Mouse (Mus musculus) G1E (cell line): ENCODE measurements around the gene Sh3bgrl2. TPM values are rescaled to one million over a fixed set of nuclear protein-coding genes. Genes with fewer than 3 reads are reported as not detected.

Experiments used
- ATAC-seq: 2 replicates; pipeline ENCODE4 v1.8.0; 2016; ENCODE audit warnings: mild to moderate bottlenecking; ENCODE audit not compliant: insufficient number of reproducible peaks, poor library complexity, low FRiP score, severe bottlenecking; ENCODE audit errors: extremely low read depth
- DNase-seq: peaks from one replicate; pipeline ENCODE4 v3.0.0; 2012; ENCODE audit warnings: low spot score
- H3K27me3 ChIP-seq: 2 replicates; pipeline ENCODE4 v1.6.1; 2012; ENCODE audit warnings: mild to moderate bottlenecking, low read length, inconsistent platforms; ENCODE audit not compliant: insufficient read depth
- H3K36me3 ChIP-seq: replicated peaks from 2 replicates; pipeline ENCODE3; 2012; ENCODE audit warnings: mild to moderate bottlenecking, inconsistent platforms
- H3K4me1 ChIP-seq: 2 replicates; pipeline ENCODE4 v1.6.1; 2012; ENCODE audit warnings: low read depth, low read length, inconsistent platforms, mixed read lengths; ENCODE audit not compliant: insufficient read depth
- H3K4me3 ChIP-seq: 2 replicates; pipeline ENCODE4 v1.5.1; 2012; ENCODE audit warnings: low read depth, mild to moderate bottlenecking, inconsistent platforms, low read length, moderate library complexity, mixed read lengths
- H3K9me3 ChIP-seq: replicated peaks from 2 replicates; pipeline ENCODE4 v1.6.1; 2012; ENCODE audit warnings: inconsistent platforms
- CTCF ChIP-seq: IDR thresholded peaks from 2 replicates; pipeline ENCODE4 v1.5.1; 2012; ENCODE audit warnings: low read depth, low read length, inconsistent platforms, mixed read lengths
- GATA1 ChIP-seq: IDR thresholded peaks from 2 replicates; pipeline ENCODE4 v1.6.1; 2012; ENCODE audit warnings: borderline replicate concordance, low read length, inconsistent platforms, mixed read lengths
- GATA2 ChIP-seq: IDR thresholded peaks from 2 replicates; pipeline ENCODE4 v1.6.1; 2012; ENCODE audit warnings: low read depth, low read length, inconsistent platforms, borderline replicate concordance
- POLR2AphosphoS5 ChIP-seq: IDR thresholded peaks from 2 replicates; pipeline ENCODE4 v1.6.1; 2012; ENCODE audit warnings: low read depth, low read length, inconsistent platforms; ENCODE audit not compliant: insufficient replicate concordance
- TAL1 ChIP-seq: conservative IDR thresholded peaks from 2 replicates; pipeline ENCODE4 v1.6.1; 2012; ENCODE audit warnings: low read depth, low read length, inconsistent platforms, mixed read lengths
- polyA plus RNA-seq: library from polyadenylated mRNA; stranded (reverse); fragments of >175 nt; gene quantifications from 2 replicates; pipeline ENCODE4 v1.2.3, GENCODE M21; 2012
- total RNA-seq, 2 experiments: library from RNA; stranded (forward) in 1 of 2; stranded (reverse) in 1 of 2; fragments of 200-1000 nt in 1 of 2; fragments of >200 nt in 1 of 2; fragmentation: Nextera tagmentation in 1 of 2; gene quantifications; 2 replicates each; pipeline ENCODE4 v1.2.3; 2014 to 2017

The Sh3bgrl2 gene
- total and polyA plus RNA-seq, 3 experiments: 0.11 TPM; not detected in 2

DNA sequence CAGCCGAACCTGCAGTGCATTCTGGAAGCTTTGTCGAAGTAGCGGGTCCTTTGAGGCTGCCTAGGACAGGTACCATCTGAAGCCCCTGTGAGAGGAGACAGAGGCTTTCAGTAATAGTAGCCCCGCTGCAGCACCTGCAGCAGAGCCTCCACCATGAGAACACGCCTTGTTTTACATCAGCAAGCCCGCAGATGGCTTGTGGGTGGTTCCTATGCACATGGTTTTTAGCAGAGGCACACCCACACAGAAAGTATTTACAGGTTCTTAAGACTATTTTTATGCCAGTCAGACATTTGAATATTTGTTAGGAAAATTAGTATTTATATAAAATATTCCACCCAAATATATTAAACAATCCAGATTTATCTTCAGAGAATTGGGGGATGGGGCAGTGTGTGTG, 48.0 kb downstream of the Sh3bgrl2 start:
- TF ChIP-seq CTCF: no peak
- ATAC-seq (no peak), DNase-seq (no peak)
- no peak overlapping the region for H3K4me3 ChIP-seq
- no peaks in the 10 kb centered on the region for H3K4me1 ChIP-seq
- H3K9me3 ChIP-seq: no peaks in the 10 kb centered on the region
- H3K27me3 ChIP-seq: no peaks in the 10 kb centered on the region
- H3K36me3 ChIP-seq: no peaks in the 10 kb centered on the region

DNA sequence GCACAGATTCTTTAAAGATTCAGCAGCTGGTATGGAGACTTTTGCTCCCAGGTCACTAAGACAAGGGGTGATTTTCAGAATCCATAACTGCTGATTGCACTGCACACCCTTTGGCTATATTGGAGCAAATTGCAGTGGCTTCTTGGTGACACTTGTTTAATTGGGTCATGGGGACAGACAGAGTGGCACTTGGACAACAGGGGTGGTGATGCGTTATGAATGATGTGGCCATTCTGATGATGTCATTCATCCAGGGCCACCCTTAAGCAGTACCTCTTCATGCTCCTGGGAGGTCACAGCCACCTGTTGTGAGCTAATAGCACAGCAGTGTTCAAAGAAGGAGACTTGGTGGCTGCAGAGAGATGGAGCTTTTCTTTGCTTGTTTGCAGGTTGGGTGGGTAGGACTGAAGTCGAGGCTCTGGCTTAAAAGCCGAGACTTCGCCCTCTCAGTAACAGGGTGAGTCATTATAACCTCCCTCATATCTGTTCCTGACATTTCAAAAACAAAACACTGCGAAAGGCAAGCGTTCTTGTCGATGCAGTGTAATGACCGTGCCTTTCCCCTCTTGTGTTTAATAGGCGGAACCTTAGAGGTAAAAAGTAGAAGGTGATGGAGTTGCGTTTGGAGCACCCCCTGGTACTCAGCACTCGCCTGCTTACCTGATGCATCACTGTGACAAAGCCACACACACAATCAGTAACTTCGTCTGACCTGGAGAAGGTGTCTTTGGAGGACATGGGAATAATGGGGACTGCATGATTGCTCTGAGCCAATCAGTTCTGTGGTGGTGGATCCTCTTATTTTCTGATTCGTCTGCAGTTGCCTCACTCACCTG, 48.7 kb downstream of the Sh3bgrl2 start:
- ATAC-seq (no peak), DNase-seq (no peak)
- H3K4me1 ChIP-seq: no peaks in the 10 kb centered on the region
- H3K27me3 ChIP-seq: no peaks in the 10 kb centered on the region
- no peak overlapping the region for H3K4me3 ChIP-seq
- no peaks in the 10 kb centered on the region for H3K9me3 ChIP-seq
- TF ChIP-seq POLR2AphosphoS5: no peak
- no peak for TF ChIP-seq CTCF
- TF ChIP-seq GATA2: no peak
- no peak for TF ChIP-seq TAL1
- no peak for TF ChIP-seq GATA1
- no peaks in the 10 kb centered on the region for H3K36me3 ChIP-seq

DNA sequence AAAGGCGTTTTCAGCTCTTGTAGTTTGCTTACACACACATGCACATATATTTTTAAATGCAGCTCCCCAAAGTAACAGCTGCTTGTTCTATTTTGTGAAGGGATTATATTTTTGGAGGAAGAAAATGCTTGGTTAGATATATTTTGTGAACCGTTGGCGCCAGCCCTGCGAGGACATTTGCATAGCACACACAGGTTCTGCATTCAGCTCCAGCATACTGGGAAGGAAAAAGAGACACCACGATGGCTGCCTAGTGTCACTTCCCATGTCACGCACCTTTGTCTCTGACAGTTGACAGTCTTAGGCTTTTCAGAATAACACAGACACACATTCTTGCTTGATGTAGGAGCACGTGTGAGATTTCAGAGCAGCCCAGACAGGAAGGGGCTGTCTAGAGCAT, 49.9 kb downstream of the Sh3bgrl2 start:
- no peaks in the 10 kb centered on the region for H3K36me3 ChIP-seq
- no peak for DNase-seq
- TF ChIP-seq GATA1 (no peak), POLR2AphosphoS5 (no peak)
- ATAC-seq: no peak
- H3K27me3 ChIP-seq: no peaks in the 10 kb centered on the region
- H3K4me3 ChIP-seq: no peak overlapping the region
- H3K9me3 ChIP-seq: no peaks in the 10 kb centered on the region
- no peaks in the 10 kb centered on the region for H3K4me1 ChIP-seq

DNA sequence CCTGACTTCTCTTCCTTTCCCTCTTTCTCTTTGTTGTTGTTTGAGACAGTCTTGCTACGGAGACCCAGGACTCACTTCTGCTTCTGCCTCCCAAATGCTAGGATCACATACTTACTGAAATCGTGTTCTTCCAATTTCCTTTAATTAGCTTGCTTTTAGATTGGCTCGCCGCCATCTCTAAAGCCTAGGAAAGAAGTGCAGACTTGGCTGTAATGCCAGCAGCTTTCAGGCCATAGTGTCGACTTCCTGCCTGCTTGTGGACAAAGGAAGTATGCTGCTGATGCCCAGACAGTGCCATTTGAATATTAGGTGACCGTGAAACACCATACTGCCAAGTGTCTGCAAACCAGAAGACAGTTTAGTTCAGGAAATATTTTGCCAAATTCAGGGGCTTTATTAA, 51.4 kb downstream of the Sh3bgrl2 start:
- DNase-seq (no peak), ATAC-seq (no peak)
- no peaks in the 10 kb centered on the region for H3K4me1 ChIP-seq
- H3K9me3 ChIP-seq: no peaks in the 10 kb centered on the region
- no peak for TF ChIP-seq TAL1
- no peaks in the 10 kb centered on the region for H3K36me3 ChIP-seq
- no peaks in the 10 kb centered on the region for H3K27me3 ChIP-seq
- H3K4me3 ChIP-seq: no peak overlapping the region

DNA sequence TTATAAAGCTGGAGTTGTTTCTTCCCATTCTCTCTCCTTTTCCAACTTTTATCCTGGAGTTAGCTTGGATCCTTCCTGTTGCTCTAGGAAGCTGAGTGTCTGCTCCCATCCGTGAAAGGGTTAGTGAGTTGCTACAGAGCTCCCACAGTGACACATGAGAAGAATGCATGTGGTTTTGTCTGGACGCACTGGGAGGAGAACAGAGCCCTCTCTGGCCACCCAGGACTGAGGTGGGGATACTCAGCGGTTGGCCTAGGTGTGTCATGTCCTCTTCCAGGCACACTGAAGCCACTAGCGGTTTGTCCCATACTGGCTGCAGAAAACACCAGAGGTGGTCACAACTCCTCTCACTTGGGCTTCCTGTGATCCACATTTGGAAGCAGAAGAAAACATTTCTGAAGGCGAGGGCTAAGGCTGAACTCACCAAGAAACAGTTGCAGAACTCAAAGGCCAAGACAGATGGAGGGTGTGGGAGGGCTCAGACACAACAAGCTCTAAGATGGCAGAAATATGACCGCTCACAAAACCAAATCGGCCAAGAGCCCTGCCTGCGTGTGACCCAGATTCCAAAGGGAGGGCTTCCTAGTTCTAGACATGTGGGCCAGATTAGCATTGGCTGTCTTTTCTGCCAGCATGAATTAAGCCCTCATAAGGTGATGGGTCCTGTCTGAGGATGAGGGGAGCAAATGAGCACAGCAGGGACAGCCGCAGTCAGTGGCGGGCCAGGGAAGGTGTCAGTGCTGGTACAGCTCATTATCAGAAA, 52.3 kb downstream of the Sh3bgrl2 start:
- TF ChIP-seq POLR2AphosphoS5 (no peak), TAL1 (no peak), GATA2 (no peak), CTCF (no peak), GATA1 (no peak)
- H3K4me1 ChIP-seq: no peaks in the 10 kb centered on the region
- H3K36me3 ChIP-seq: no peaks in the 10 kb centered on the region

DNA sequence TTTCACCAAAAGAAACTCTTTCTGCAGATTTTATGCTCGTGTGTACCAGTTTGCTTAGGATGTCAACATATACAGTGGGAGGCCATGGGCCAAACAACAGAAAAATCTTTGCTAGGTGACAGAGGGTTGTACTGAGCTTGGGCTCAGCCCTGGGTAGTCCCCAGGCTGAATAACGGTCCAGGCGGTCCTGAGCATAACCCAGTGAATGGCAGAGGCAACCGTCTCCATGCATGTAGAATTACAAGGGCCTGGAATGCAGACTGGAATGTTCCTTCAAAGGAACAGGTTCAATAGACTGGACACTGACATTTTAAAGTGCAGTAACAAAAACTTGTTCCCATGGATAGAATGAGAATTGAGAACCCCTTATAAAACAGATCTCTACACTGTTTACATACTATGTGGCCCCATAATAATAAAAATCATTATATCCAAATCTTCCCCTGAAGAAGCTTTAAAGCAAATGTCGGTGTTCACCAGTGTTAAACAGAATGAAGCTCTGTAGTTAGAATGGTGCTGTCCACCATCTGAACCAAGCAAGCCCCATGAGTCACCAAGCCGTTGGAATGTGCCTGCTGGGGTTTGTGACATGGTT, 54.1 kb downstream of the Sh3bgrl2 start:
- Histone ChIP-seq H3K27me3 (no peaks in the 10 kb centered on the region), H3K4me3 (no peak overlapping the region), H3K9me3 (no peaks in the 10 kb centered on the region), H3K36me3 (no peaks in the 10 kb centered on the region), H3K4me1 (no peaks in the 10 kb centered on the region)
- no peak for TF ChIP-seq TAL1
- no peak for TF ChIP-seq CTCF
- no peak for TF ChIP-seq GATA2
- TF ChIP-seq GATA1: no peak
- no peak for TF ChIP-seq POLR2AphosphoS5
- DNase-seq (no peak), ATAC-seq (no peak)

More for the DNA sequence above, 52.3 kb downstream of the Sh3bgrl2 start:
- DNase-seq: no peak
- no peak overlapping the region for H3K4me3 ChIP-seq
- ATAC-seq: no peak
- H3K27me3 ChIP-seq: no peaks in the 10 kb centered on the region
- no peaks in the 10 kb centered on the region for H3K9me3 ChIP-seq
